Mouse (Mus musculus) lung, postnatal 25 days (tissue): ENCODE data around the gene Srsf10.
A peak's percentile ranks its signal among the peaks of the same experiment; 100 is the strongest.

Experiments
- DNase-seq: peaks from one replicate; pipeline ENCODE4 v3.0.0; 2022; ENCODE audit warnings: low spot score

The Srsf10 gene

GRCm38 (mm10) chr4:135884531-135884930 lies 29.0 kb downstream of the Srsf10 start:
- no peak for DNase-seq

- no peak for DNase-seq
Measured at GRCm38 (mm10) chr4:135885676-135886075, 30.1 kb downstream of the Srsf10 start.

GRCm38 (mm10) chr4:135886184-135886583 lies 30.6 kb downstream of the Srsf10 start:
- no peak for DNase-seq

DNA sequence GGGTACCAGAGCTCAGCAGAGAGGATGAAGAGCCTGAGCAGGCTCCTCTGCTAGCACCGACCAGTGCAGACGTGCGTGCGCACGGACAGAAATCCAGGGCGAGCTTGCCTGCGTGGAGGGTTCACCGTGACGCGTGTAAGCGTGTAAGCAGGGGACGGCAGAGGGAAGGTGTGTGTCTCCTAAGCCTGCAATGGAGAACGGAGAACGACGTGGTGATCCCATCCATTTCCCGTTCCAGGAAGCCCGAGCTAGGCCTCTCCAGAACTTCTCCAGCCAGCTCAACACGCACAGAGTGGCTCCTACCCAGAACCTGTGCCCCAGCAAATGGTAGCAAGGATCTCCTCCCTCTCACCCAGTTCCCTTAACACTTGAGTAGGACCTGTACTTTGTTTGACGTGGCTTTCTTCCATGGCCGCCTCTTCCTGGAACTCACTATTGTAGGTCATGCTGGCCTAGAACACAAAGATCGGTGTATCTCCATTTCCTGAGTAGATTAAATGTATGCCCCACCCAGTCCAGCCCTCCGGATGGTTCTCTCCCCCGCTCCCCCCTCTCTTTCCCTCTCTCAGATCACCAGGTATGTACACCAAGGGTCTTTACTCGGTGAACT lies 33.0 kb downstream of the Srsf10 start:
- no peak for DNase-seq

DNA sequence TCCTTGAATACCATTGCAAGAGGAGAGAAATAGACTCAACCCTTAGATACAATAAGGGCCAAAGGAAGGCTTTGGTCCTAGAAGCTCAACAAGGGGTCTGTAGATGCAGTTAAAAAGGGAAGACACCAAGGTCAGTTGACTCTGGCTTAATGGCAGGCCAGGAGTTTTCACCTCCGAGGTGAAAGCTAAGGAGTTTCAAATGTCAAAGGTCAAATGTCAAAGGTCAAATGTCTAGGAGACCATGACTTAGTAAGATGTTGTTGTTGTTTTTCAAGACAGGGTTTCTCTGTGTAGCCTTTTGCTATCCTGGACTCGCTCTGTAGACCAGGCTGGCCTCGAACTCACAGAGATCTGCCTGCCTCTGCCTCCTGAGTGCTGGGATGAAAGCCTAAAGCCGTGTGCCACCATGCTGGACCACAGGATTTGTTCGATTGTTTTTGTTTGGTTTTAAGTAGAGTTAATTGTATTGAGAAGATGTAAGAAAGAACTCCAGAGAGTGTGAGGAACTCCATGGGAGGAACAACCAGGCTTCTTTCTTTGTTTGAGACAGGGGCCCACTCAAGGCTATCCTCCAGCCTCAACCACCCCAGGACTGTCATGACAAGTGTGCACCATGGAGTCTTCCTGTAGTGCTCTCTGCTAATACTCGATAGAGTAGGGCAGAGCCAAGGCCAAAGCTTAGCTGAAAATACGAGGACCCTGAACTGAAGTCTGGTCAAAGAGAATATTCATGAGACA lies 33.8 kb downstream of the Srsf10 start:
- no peak for DNase-seq

GRCm38 (mm10) chr4:135889884-135890283 lies 34.3 kb downstream of the Srsf10 start:
- peak; percentile 86 for DNase-seq

GRCm38 (mm10) chr4:135891539-135891938 lies 36.0 kb downstream of the Srsf10 start:
- no peak for DNase-seq

- DNase-seq, result no peak
Measured at GRCm38 (mm10) chr4:135892884-135893283, 37.3 kb downstream of the Srsf10 start.

- DNase-seq, result no peak
Measured at GRCm38 (mm10) chr4:135895071-135895571, 39.6 kb downstream of the Srsf10 start, which contains the start of gene Cnr2. Gene Cnr2, plus strand, starts transcription at chr4:135895394.

DNA sequence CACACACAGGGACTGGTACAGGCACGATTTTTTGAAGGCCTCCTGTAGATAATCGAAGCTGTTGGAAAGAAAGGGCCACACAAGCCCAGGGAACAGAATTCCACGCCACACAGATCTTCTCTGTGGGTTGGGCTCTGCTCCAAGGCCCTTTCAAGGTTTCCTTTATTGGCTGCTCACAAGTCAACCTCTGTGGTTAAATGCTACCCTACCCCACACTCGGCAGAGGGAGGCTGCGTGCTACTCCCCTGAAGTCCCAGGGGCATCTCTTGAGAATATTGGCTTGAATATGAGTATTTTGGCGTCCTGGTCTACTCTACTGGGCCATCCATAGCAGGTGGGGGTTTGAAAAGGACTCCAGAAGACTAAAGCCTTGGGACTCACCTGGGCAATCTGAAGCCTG lies 40.6 kb downstream of the Srsf10 start:
- no peak for DNase-seq

GRCm38 (mm10) chr4:135898380-135899049 lies 43.0 kb downstream of the Srsf10 start:
- DNase-seq, result peak; percentile 80

DNA sequence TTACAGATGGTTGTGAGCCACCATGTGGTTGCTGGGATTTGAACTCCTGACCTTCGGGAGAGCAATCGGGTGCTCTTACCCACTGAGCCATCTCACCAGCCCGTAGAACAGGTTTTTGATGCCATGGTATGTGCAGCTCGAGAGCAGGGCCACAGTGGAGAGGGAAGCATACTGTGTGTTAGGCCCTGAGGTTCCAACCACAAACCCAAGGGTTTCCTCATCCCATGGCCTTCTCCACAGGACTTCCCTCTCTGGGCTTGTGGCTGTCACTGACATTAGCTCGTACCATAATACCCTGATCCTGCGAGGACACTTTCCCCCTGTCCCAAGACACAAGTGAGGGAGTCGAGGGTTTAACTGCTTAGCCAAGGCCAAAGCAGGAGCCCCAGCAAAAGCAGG lies 43.5 kb downstream of the Srsf10 start:
- DNase-seq, result no peak

GRCm38 (mm10) chr4:135900008-135900407 lies 44.5 kb downstream of the Srsf10 start:
- DNase-seq, result peak; percentile 53

DNA sequence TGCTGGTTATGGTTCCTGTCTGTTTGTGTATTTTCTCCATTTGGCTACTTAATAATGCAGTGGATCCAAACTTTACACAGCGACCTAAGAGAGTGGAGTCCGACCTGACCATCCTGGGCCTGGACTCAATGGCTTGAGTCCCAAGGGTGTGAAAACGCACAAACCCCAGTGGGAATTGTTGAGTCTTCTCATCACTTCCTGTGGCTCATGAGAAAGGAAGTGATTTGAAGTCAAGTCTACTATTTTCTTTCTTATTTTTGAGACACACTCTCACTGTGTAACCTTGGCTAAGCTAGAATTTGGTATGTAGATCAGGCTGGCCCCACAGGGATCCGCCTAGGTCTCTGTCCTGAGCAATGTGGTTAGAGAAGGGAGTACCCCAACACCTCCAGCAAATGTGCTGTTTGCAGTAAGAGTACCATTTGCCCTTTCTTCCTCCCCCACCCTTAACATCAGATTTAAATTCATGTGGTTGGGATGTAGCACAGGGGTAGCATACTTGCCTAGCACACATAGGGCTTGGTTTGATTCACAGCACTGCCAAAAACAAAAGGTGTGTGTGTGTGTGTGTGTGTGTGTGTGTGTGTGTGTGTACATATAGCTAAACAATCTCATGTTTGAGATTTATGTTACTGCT lies 47.2 kb downstream of the Srsf10 start:
- DNase-seq, result no peak

GRCm38 (mm10) chr4:135904810-135905209 lies 49.3 kb downstream of the Srsf10 start:
- no peak for DNase-seq

GRCm38 (mm10) chr4:135906633-135907032 lies 51.1 kb downstream of the Srsf10 start:
- no peak for DNase-seq

GRCm38 (mm10) chr4:135909326-135910066 lies 53.9 kb downstream of the Srsf10 start:
- DNase-seq, result no peak

DNA sequence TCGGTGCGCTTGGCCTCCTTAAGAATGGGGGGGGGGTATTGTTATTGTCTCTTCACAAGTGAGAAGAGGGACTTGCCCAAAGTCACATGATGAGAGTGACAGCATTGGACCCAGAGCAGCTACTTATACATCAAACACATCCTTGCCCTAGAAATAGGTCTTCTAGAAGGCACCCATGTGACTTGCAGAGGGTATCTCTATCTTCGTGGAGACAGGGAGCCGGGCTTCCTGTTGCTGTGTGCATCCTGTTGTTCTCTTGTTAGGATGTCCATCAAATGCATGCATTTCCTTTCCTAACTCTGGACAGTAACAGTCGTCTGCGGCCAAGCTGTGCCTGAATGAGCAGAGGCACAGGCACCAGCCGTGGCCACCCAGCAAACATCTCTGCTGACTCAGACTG lies 56.0 kb downstream of the Srsf10 start:
- DNase-seq, result peak; percentile 54

DNA sequence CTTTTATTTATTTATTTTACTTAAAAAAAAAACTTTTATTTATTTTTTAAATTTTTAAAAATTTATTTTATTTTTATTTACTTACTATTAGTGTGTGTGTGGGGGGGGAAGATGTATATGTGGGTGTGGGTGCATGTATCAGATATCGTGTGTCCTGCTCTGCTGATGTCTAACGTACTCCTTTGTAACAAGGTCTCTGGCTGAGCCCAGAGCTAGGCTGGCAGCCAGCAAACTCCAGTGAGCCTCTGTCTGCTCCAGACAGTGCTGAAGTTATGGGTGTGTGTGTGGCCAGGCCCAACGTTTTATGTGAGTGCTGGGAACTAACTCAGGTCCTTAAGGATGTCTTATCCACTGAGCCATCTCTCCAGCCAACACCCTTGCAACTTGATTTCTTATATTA lies 56.6 kb downstream of the Srsf10 start:
- no peak for DNase-seq

- no peak for DNase-seq
Measured at GRCm38 (mm10) chr4:135912835-135913234, 57.3 kb downstream of the Srsf10 start.

DNA sequence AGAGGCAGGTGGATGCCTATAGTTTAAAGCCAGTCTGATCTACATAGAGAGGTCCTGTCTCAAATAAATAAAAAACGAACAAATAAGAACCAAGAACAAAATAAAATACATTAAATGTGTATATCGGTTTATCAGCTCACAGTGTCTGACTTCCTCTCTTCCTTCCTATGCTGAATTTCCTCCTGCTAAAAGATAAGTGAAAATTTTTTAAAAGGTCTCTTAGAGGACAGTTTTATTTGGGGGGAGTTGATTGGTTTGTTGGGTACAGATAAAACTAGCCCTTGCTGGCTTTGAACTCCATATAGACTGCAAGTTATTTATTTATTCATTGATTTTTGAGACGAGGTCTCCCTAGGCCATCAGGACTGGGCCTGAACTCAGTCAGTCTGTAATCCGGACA lies 57.9 kb downstream of the Srsf10 start:
- DNase-seq, result no peak
